Mouse (Mus musculus): ENCODE measurements around the gene Ccr1l1. TPM values are rescaled to one million over a fixed set of nuclear protein-coding genes. Genes with fewer than 3 reads are reported as not detected.
"Not testable (repeated sequence)": the region's sequence is repeated elsewhere in the genome, so short reads cannot be mapped to it uniquely, and the experiment has no call there.

Ccr1l1 gene
- polyA plus RNA-seq, 1 experiment from 2014 or later, result not detected

GRCm38 (mm10) chr9:123991312-123991906 is 13.2 kb upstream of the Ccr1l1 start:
- ATAC-seq (ENCODE audit: insufficient read depth, low FRiP score, low TSS enrichment), result no peak
- DNase-seq (ENCODE audit: low spot score), result no peak
- H3K36me3 ChIP-seq (ENCODE audit: control insufficient read depth, insufficient read depth, low read length), result no peaks in the 10 kb centered on the region
- H3K9ac ChIP-seq (ENCODE audit: low read length), result no peak overlapping the region
- 61% methylated on average over 1 of the region's 1 CpGs for whole genome bisulfite sequencing
- H3K4me2 ChIP-seq (ENCODE audit: low read depth), result no peak overlapping the region
- no peak overlapping the region for H3K27ac ChIP-seq (ENCODE audit: low read depth, low read length)
- H3K4me3 ChIP-seq (ENCODE audit: low read depth, low read length), result no peak overlapping the region
- no peaks in the 10 kb centered on the region for H3K9me3 ChIP-seq (ENCODE audit: control insufficient read depth, low read length)
- no peaks in the 10 kb centered on the region for H3K4me1 ChIP-seq (ENCODE audit: control insufficient read depth, insufficient read depth, low read length)
- H3K27me3 ChIP-seq (ENCODE audit: control insufficient read depth, insufficient read depth, low read length), result no peaks in the 10 kb centered on the region

GRCm38 (mm10) chr9:123989671-123990070 is 11.5 kb upstream of the Ccr1l1 start:
- no peak for ATAC-seq (ENCODE audit: insufficient read depth, low FRiP score, low TSS enrichment)
- DNase-seq (ENCODE audit: low spot score), result no peak
- H3K4me2 ChIP-seq (ENCODE audit: low read depth), result no peak overlapping the region
- no peaks in the 10 kb centered on the region for H3K27me3 ChIP-seq (ENCODE audit: control insufficient read depth, insufficient read depth, low read length)
- H3K4me1 ChIP-seq (ENCODE audit: control insufficient read depth, insufficient read depth, low read length), result no peaks in the 10 kb centered on the region
- H3K4me3 ChIP-seq (ENCODE audit: low read depth, low read length), result no peak overlapping the region
- H3K9ac ChIP-seq (ENCODE audit: low read length), result no peak overlapping the region
- no peak overlapping the region for H3K27ac ChIP-seq (ENCODE audit: low read depth, low read length)
- H3K9me3 ChIP-seq (ENCODE audit: control insufficient read depth, low read length), result no peaks in the 10 kb centered on the region
- H3K36me3 ChIP-seq (ENCODE audit: control insufficient read depth, insufficient read depth, low read length), result no peaks in the 10 kb centered on the region
- WGBS, result 77% methylated on average over 3 of the region's 3 CpGs

GRCm38 (mm10) chr9:123986217-123986616 is 8.0 kb upstream of the Ccr1l1 start:
- no peak for ATAC-seq (ENCODE audit: insufficient read depth, low FRiP score, low TSS enrichment)
- DNase-seq (ENCODE audit: low spot score), result no peak
- no peak overlapping the region for H3K4me2 ChIP-seq (ENCODE audit: low read depth)
- H3K27ac ChIP-seq (ENCODE audit: low read depth, low read length), result no peak overlapping the region
- no peaks in the 10 kb centered on the region for H3K27me3 ChIP-seq (ENCODE audit: control insufficient read depth, insufficient read depth, low read length)
- no peaks in the 10 kb centered on the region for H3K36me3 ChIP-seq (ENCODE audit: control insufficient read depth, insufficient read depth, low read length)
- H3K9ac ChIP-seq (ENCODE audit: low read length), result no peak overlapping the region
- no peaks in the 10 kb centered on the region for H3K9me3 ChIP-seq (ENCODE audit: control insufficient read depth, low read length)
- no peak overlapping the region for H3K4me3 ChIP-seq (ENCODE audit: low read depth, low read length)
- 85% methylated on average over 2 of the region's 2 CpGs for WGBS
- no peaks in the 10 kb centered on the region for H3K4me1 ChIP-seq (ENCODE audit: control insufficient read depth, insufficient read depth, low read length)

- no peaks in the 10 kb centered on the region for H3K36me3 ChIP-seq (ENCODE audit: control insufficient read depth, insufficient read depth, low read length)
- H3K4me3 ChIP-seq (ENCODE audit: low read depth, low read length), result no peak overlapping the region
- ATAC-seq (ENCODE audit: insufficient read depth, low FRiP score, low TSS enrichment) (no peak), DNase-seq (ENCODE audit: low spot score) (no peak)
- H3K27me3 ChIP-seq (ENCODE audit: control insufficient read depth, insufficient read depth, low read length), result no peaks in the 10 kb centered on the region
- H3K9ac ChIP-seq (ENCODE audit: low read length), result no peak overlapping the region
- no peaks in the 10 kb centered on the region for H3K9me3 ChIP-seq (ENCODE audit: control insufficient read depth, low read length)
- H3K4me2 ChIP-seq (ENCODE audit: low read depth), result no peak overlapping the region
- no peak overlapping the region for H3K27ac ChIP-seq (ENCODE audit: low read depth, low read length)
- no peaks in the 10 kb centered on the region for H3K4me1 ChIP-seq (ENCODE audit: control insufficient read depth, insufficient read depth, low read length)
Observed at GRCm38 (mm10) chr9:123984943-123985342, 6.7 kb upstream of the Ccr1l1 start.

GRCm38 (mm10) chr9:123982720-123983119 is 4.5 kb upstream of the Ccr1l1 start:
- 94% methylated on average over 1 of the region's 1 CpGs for WGBS
- Histone ChIP-seq H3K36me3 (ENCODE audit: control insufficient read depth, insufficient read depth, low read length) (no peaks in the 10 kb centered on the region), H3K27me3 (ENCODE audit: control insufficient read depth, insufficient read depth, low read length) (no peaks in the 10 kb centered on the region), H3K4me2 (ENCODE audit: low read depth) (no peak overlapping the region), H3K9ac (ENCODE audit: low read length) (no peak overlapping the region), H3K27ac (ENCODE audit: low read depth, low read length) (no peak overlapping the region), H3K4me1 (ENCODE audit: control insufficient read depth, insufficient read depth, low read length) (no peaks in the 10 kb centered on the region), H3K4me3 (ENCODE audit: low read depth, low read length) (no peak overlapping the region), H3K9me3 (ENCODE audit: control insufficient read depth, low read length) (no peaks in the 10 kb centered on the region)
- ATAC-seq (ENCODE audit: insufficient read depth, low FRiP score, low TSS enrichment) (no peak), DNase-seq (ENCODE audit: low spot score) (no peak)

- no peak overlapping the region for H3K9ac ChIP-seq (ENCODE audit: low read length)
- H3K36me3 ChIP-seq (ENCODE audit: control insufficient read depth, insufficient read depth, low read length), result no peaks in the 10 kb centered on the region
- WGBS, result 79% methylated on average over 4 of the region's 4 CpGs
- no peaks in the 10 kb centered on the region for H3K4me1 ChIP-seq (ENCODE audit: control insufficient read depth, insufficient read depth, low read length)
- no peak overlapping the region for H3K4me2 ChIP-seq (ENCODE audit: low read depth)
- no peak for ATAC-seq (ENCODE audit: insufficient read depth, low FRiP score, low TSS enrichment)
- no peak overlapping the region for H3K27ac ChIP-seq (ENCODE audit: low read depth, low read length)
- H3K9me3 ChIP-seq (ENCODE audit: control insufficient read depth, low read length), result no peaks in the 10 kb centered on the region
- DNase-seq (ENCODE audit: low spot score), result no peak
- no peaks in the 10 kb centered on the region for H3K27me3 ChIP-seq (ENCODE audit: control insufficient read depth, insufficient read depth, low read length)
- H3K4me3 ChIP-seq (ENCODE audit: low read depth, low read length), result no peak overlapping the region
Observed at GRCm38 (mm10) chr9:123981909-123982308, 3.7 kb upstream of the Ccr1l1 start.

- WGBS, result no CpG with 5 or more reads among the region's 3 CpGs
- H3K9ac ChIP-seq (ENCODE audit: low read length); H3K4me1 ChIP-seq (ENCODE audit: control insufficient read depth, insufficient read depth, low read length); H3K4me2 ChIP-seq (ENCODE audit: low read depth); H3K36me3 ChIP-seq (ENCODE audit: control insufficient read depth, insufficient read depth, low read length); H3K27ac ChIP-seq (ENCODE audit: low read depth, low read length); H3K9me3 ChIP-seq (ENCODE audit: control insufficient read depth, low read length); DNase-seq (ENCODE audit: low spot score); H3K27me3 ChIP-seq (ENCODE audit: control insufficient read depth, insufficient read depth, low read length); H3K4me3 ChIP-seq (ENCODE audit: low read depth, low read length); ATAC-seq (ENCODE audit: insufficient read depth, low FRiP score, low TSS enrichment): not testable (repeated sequence)
Observed at GRCm38 (mm10) chr9:123980858-123981475, 2.8 kb upstream of the Ccr1l1 start.

GRCm38 (mm10) chr9:123976876-123977663 is 1.1 kb downstream of the Ccr1l1 start:
- Histone ChIP-seq H3K36me3 (ENCODE audit: control insufficient read depth, insufficient read depth, low read length) (no peaks in the 10 kb centered on the region), H3K4me2 (ENCODE audit: low read depth) (no peak overlapping the region), H3K4me1 (ENCODE audit: control insufficient read depth, insufficient read depth, low read length) (no peaks in the 10 kb centered on the region), H3K9ac (ENCODE audit: low read length) (no peak overlapping the region), H3K27ac (ENCODE audit: low read depth, low read length) (no peak overlapping the region), H3K4me3 (ENCODE audit: low read depth, low read length) (no peak overlapping the region), H3K27me3 (ENCODE audit: control insufficient read depth, insufficient read depth, low read length) (no peaks in the 10 kb centered on the region), H3K9me3 (ENCODE audit: control insufficient read depth, low read length) (no peaks in the 10 kb centered on the region)
- WGBS, result 82% methylated on average over 9 of the region's 9 CpGs
- DNase-seq (ENCODE audit: low spot score) (no peak), ATAC-seq (ENCODE audit: insufficient read depth, low FRiP score, low TSS enrichment) (no peak)

- Histone ChIP-seq H3K9ac (ENCODE audit: low read length) (no peak overlapping the region), H3K27ac (ENCODE audit: low read depth, low read length) (no peak overlapping the region), H3K36me3 (ENCODE audit: control insufficient read depth, insufficient read depth, low read length) (no peaks in the 10 kb centered on the region), H3K4me3 (ENCODE audit: low read depth, low read length) (no peak overlapping the region), H3K27me3 (ENCODE audit: control insufficient read depth, insufficient read depth, low read length) (no peaks in the 10 kb centered on the region), H3K4me1 (ENCODE audit: control insufficient read depth, insufficient read depth, low read length) (no peaks in the 10 kb centered on the region), H3K9me3 (ENCODE audit: control insufficient read depth, low read length) (no peaks in the 10 kb centered on the region), H3K4me2 (ENCODE audit: low read depth) (no peak overlapping the region)
- 69% methylated on average over 2 of the region's 2 CpGs for WGBS
- ATAC-seq (ENCODE audit: insufficient read depth, low FRiP score, low TSS enrichment) (no peak), DNase-seq (ENCODE audit: low spot score) (no peak)
Observed at GRCm38 (mm10) chr9:123975630-123976029, 2.6 kb downstream of the Ccr1l1 start.
